Mouse (Mus musculus) lung, embryonic 15.5 days (tissue): Measurements from ENCODE around the gene Foxo3. TPM values are rescaled to one million over a fixed set of nuclear protein-coding genes. Genes with fewer than 3 reads are reported as not detected.

Experiments
- ATAC-seq: fragments of 200-750 bp; cut with Nextera tagmentation; 2 replicates; pipeline ENCODE4 v1.8.0; 2017; ENCODE audit warnings: moderate number of reproducible peaks, borderline replicate concordance; ENCODE audit not compliant: low FRiP score, low TSS enrichment; ENCODE audit errors: extremely low read depth
- H3K27ac ChIP-seq: fragments of 300-500 bp; sonication (generic); 2 replicates; pipeline ENCODE4 v1.5.1; 2015; ENCODE audit warnings: moderate library complexity, mild to moderate bottlenecking, inconsistent platforms
- H3K27me3 ChIP-seq: fragments of 300-500 bp; sonication (generic); 2 replicates; pipeline ENCODE4 v1.6.1; 2015; ENCODE audit warnings: inconsistent platforms
- H3K36me3 ChIP-seq: fragments of 300-500 bp; sonication (generic); 2 replicates; pipeline ENCODE4 v1.6.1; 2015; ENCODE audit warnings: inconsistent platforms
- H3K4me1 ChIP-seq: fragments of 300-500 bp; sonication (generic); 2 replicates; pipeline ENCODE4 v1.6.1; 2015; ENCODE audit warnings: inconsistent platforms
- H3K4me2 ChIP-seq: fragments of 300-500 bp; sonication (generic); 2 replicates; pipeline ENCODE4 v1.6.1; 2015; ENCODE audit warnings: inconsistent platforms, mild to moderate bottlenecking, moderate library complexity
- H3K4me3 ChIP-seq: fragments of 300-500 bp; sonication (generic); 2 replicates; pipeline ENCODE4 v1.5.1; 2015; ENCODE audit warnings: mild to moderate bottlenecking, inconsistent platforms
- H3K9ac ChIP-seq: fragments of 300-500 bp; sonication (generic); 2 replicates; pipeline ENCODE4 v1.6.1; 2015; ENCODE audit warnings: inconsistent platforms
- H3K9me3 ChIP-seq: fragments of 300-500 bp; sonication (generic); 2 replicates; pipeline ENCODE4 v1.6.1; 2016; ENCODE audit warnings: inconsistent platforms
- WGBS: fragments of 180-500 bp; shearing (Covaris S2); methylation state at CpG from one replicate; pipeline ENCODE4 v1.1.7; 2015; 5-methylcytosine and 5-hydroxymethylcytosine counted together
- polyA plus RNA-seq: library from polyadenylated mRNA; unstranded; fragments of >200 nt; fragmentation: Nextera tagmentation; extraction: Ambion mirVana; gene quantifications from 2 replicates; pipeline ENCODE4 v1.2.1, GENCODE M21; 2015

Foxo3 gene
- polyA plus RNA-seq, 1 experiment from 2014 or later: 8.9 TPM

DNA sequence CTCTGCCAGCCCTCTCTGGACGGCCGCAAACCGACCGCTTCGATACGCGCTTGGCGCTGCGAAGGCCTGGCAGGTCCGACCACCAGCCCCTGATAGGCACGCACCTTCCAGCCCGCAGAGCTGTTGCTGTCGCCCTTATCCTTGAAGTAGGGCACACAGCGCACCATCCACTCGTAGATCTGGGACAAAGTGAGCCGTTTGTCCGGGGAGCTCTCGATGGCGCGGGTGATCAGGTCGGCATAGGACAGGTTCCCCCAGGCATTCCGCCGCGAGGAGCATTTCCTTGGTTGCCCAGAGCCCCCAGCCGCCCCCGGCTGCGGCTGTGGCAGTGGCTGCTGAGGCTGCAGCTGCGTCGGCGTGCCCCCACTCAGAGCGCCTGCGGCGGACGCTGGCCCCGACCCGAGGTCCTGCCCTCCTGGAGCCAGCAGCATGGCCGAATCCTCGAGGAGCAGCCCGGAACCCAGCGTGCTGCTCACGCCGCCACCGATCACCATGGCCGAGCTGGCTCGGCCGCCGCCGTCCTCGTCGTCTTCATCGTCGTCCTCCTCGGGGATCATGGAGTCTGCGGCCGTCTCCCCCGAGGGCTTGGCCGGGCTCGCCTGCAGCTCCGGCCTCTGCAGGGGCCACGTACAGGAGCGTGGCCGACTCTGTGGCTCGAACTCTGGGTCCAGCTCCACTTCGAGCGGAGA lies 1.7 kb downstream of the Foxo3 start:
- no peak for ATAC-seq
- H3K9me3 ChIP-seq: no peaks in the 10 kb centered on the region
- peaks cover 49% of the 10 kb centered on the region for H3K4me1 ChIP-seq
- 2% methylated on average over 64 of the region's 65 CpGs for WGBS
- H3K27me3 ChIP-seq: no peaks in the 10 kb centered on the region
- H3K36me3 ChIP-seq: peaks cover 12% of the 10 kb centered on the region; the same call in 1 of the 2 replicates
- H3K27ac ChIP-seq: peak overlapping the region; percentile 99
- H3K9ac ChIP-seq: peak overlapping the region; percentile 88
- H3K4me2 ChIP-seq: peak overlapping the region; percentile 99
- peak overlapping the region; percentile 97 for H3K4me3 ChIP-seq

- Histone ChIP-seq H3K27ac (no peak overlapping the region), H3K36me3 (peaks cover 12% of the 10 kb centered on the region; the same call in 1 of the 2 replicates), H3K4me1 (peaks cover 57% of the 10 kb centered on the region), H3K27me3 (no peaks in the 10 kb centered on the region), H3K9ac (peak overlapping the region; percentile 88), H3K4me3 (peak overlapping the region; percentile 97), H3K4me2 (peak overlapping the region; percentile 99), H3K9me3 (no peaks in the 10 kb centered on the region)
- ATAC-seq: no peak
- WGBS: 13% methylated on average over 21 of the region's 21 CpGs
Observed at GRCm38 (mm10) chr10:42273760-42274691, 2.5 kb downstream of the Foxo3 start.

GRCm38 (mm10) chr10:42273403-42273759 lies 3.2 kb downstream of the Foxo3 start:
- 70% methylated on average over 6 of the region's 6 CpGs for WGBS
- Histone ChIP-seq H3K4me2 (peak overlapping the region; percentile 99), H3K9me3 (no peaks in the 10 kb centered on the region), H3K36me3 (peaks cover 12% of the 10 kb centered on the region; the same call in 1 of the 2 replicates), H3K9ac (no peak overlapping the region), H3K4me3 (peak overlapping the region; percentile 97), H3K27me3 (no peaks in the 10 kb centered on the region), H3K27ac (no peak overlapping the region), H3K4me1 (peaks cover 58% of the 10 kb centered on the region)
- ATAC-seq: no peak

- no peak for ATAC-seq
- Histone ChIP-seq H3K27me3 (no peaks in the 10 kb centered on the region), H3K9ac (no peak overlapping the region), H3K4me2 (peak overlapping the region; percentile 16), H3K4me3 (no peak overlapping the region), H3K27ac (0 out of 2 replicates have a peak overlapping the region, but pooled peaks have one; percentile 20), H3K36me3 (peaks cover 26% of the 10 kb centered on the region), H3K9me3 (no peaks in the 10 kb centered on the region), H3K4me1 (peaks cover 63% of the 10 kb centered on the region)
- 63% methylated on average over 11 of the region's 11 CpGs for WGBS
Observed at GRCm38 (mm10) chr10:42271454-42272230, 4.9 kb downstream of the Foxo3 start.

DNA sequence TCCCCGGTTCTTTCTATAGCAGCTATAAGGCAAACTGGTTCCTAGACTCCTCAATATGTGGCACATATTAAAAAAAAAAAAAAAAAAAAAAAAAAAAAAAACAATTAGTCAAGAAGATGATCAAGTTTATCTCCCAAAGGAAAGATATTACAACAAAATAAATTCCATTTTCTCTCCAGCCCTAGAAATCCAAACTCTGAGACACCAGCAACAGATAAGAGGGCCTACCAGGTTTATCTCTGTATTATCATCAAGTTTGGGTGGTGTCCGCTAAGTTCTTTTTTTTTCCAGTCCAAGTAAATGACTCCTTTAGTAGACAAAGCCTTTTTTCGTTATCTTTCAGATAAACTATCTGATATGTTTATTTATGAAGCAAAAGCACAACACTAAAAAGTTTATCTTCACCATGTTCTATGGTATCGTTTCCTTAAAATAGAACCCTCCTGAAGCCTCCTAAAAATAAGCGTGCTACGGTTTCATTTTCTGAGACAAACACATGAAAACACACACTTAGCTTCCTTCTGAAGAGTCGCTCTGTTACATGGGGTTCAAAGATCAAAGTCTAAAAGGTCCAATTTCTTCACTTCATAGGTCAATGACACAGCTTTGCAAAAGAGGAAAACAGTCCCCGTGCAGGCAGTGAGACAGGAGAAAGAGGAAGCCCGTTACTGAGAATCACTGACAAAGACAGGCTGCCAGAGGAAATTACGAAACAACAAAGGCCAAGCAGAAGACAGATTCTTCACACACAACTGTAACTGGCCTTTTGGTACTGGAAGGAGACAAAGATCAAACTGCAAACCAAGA lies 6.1 kb downstream of the Foxo3 start:
- H3K27me3 ChIP-seq: no peaks in the 10 kb centered on the region
- 37% methylated on average over 10 of the region's 10 CpGs for WGBS
- H3K4me3 ChIP-seq: no peak overlapping the region
- no peak for ATAC-seq
- peak overlapping the region; percentile 6; the same call in 1 of the 2 replicates for H3K4me2 ChIP-seq
- no peak overlapping the region for H3K9ac ChIP-seq
- H3K4me1 ChIP-seq: peaks cover 63% of the 10 kb centered on the region
- H3K27ac ChIP-seq: peak overlapping the region; percentile 38; the same call in 1 of the 2 replicates
- H3K9me3 ChIP-seq: no peaks in the 10 kb centered on the region
- H3K36me3 ChIP-seq: peaks cover 37% of the 10 kb centered on the region

DNA sequence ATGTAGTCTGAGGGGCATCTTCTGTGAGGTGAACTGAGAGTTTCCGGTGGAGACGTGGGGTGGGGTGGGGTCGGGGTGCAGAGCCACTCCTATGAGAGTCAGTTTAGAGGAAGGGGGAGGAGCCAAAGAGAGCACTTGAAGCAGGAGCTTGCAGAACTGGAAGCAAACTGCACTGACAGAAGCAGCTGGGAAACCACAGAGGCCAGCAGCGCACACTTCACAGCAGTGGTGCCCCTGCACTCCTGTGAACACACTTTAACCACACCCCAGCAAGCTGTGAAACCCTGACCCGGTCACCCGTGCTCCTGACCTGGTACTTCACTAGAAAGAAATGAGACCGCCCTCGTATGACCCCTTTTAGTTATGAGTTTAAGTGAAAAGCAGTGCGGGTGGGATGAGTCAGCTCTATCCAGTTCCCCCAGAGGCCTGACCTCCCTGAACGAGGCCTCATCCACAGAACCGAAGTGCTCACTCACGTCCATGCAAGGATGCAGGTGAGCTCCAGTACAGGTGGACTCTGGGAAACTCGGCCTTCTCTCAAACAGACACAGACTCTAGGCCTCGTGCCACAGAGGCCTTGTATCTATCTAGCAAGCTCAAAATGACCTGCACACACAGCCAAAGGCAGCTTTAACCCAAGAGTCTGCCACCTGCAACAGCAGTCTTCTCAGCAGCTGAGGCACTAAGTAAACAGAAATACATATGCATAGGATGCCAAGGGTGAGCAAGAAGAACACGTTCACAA lies 7.1 kb downstream of the Foxo3 start:
- Histone ChIP-seq H3K27ac (peak overlapping the region; percentile 38), H3K4me1 (peaks cover 57% of the 10 kb centered on the region), H3K36me3 (peaks cover 44% of the 10 kb centered on the region), H3K4me3 (no peak overlapping the region), H3K9ac (0 out of 2 replicates have a peak overlapping the region, but pooled peaks have one; percentile 1), H3K9me3 (no peaks in the 10 kb centered on the region), H3K4me2 (0 out of 2 replicates have a peak overlapping the region, but pooled peaks have one; percentile 11), H3K27me3 (no peaks in the 10 kb centered on the region)
- ATAC-seq: peak; percentile 48
- WGBS: 45% methylated on average over 15 of the region's 15 CpGs

- no peaks in the 10 kb centered on the region for H3K9me3 ChIP-seq
- peaks cover 37% of the 10 kb centered on the region for H3K36me3 ChIP-seq
- no peak for ATAC-seq
- no peaks in the 10 kb centered on the region for H3K27me3 ChIP-seq
- no peak overlapping the region for H3K27ac ChIP-seq
- no peak overlapping the region for H3K4me3 ChIP-seq
- WGBS: 69% methylated on average over 5 of the region's 5 CpGs
- peaks cover 44% of the 10 kb centered on the region for H3K4me1 ChIP-seq
- no peak overlapping the region for H3K4me2 ChIP-seq
- no peak overlapping the region for H3K9ac ChIP-seq
Observed at GRCm38 (mm10) chr10:42267811-42268545, 8.6 kb downstream of the Foxo3 start.

GRCm38 (mm10) chr10:42265021-42265689 lies 11.4 kb downstream of the Foxo3 start:
- peaks cover 23% of the 10 kb centered on the region for H3K4me1 ChIP-seq
- WGBS: 83% methylated on average over 11 of the region's 11 CpGs
- no peak overlapping the region for H3K27ac ChIP-seq
- no peak overlapping the region for H3K4me3 ChIP-seq
- no peaks in the 10 kb centered on the region for H3K27me3 ChIP-seq
- peaks cover 32% of the 10 kb centered on the region for H3K36me3 ChIP-seq
- ATAC-seq: no peak
- H3K9ac ChIP-seq: no peak overlapping the region
- no peaks in the 10 kb centered on the region for H3K9me3 ChIP-seq
- H3K4me2 ChIP-seq: no peak overlapping the region

- no peak overlapping the region for H3K4me2 ChIP-seq
- no peaks in the 10 kb centered on the region for H3K9me3 ChIP-seq
- no peak overlapping the region for H3K9ac ChIP-seq
- no peaks in the 10 kb centered on the region for H3K27me3 ChIP-seq
- H3K4me1 ChIP-seq: peaks cover 14% of the 10 kb centered on the region; the same call in 1 of the 2 replicates
- H3K4me3 ChIP-seq: no peak overlapping the region
- no peak for ATAC-seq
- H3K36me3 ChIP-seq: peaks cover 32% of the 10 kb centered on the region
- no peak overlapping the region for H3K27ac ChIP-seq
- 66% methylated on average over 5 of the region's 5 CpGs for WGBS
Observed at GRCm38 (mm10) chr10:42264195-42264594, 12.4 kb downstream of the Foxo3 start.
